Comparison of ENCODE assay signal across 7 mouse cellular contexts in genomic region chr6:71298751-71299150, GRCm38 (mm10). TPM values are rescaled to one million over a fixed set of nuclear protein-coding genes. Genes with fewer than 3 reads are reported as not detected.
DNase-seq lines count a peak whose midpoint lies in the region; TF ChIP-seq lines count a peak whose summit lies in the region.

No protein-coding gene starts in this region.

- no peak overlapping the region for H3K4me3 ChIP-seq in layer of hippocampus, adult 2 months
- H3K4me3 ChIP-seq in bone marrow macrophage, adult 2 months (ENCODE audit: insufficient read depth, low read length) = no peak overlapping the region

- TF ChIP-seq POLR2A in bone marrow macrophage, adult 2 months (IDR thresholded peaks at IDR 0.05; ENCODE audit: borderline replicate concordance, low read depth, low read length) = no peak

- peak; percentile 73 for TF ChIP-seq CTCF in layer of hippocampus, adult 2 months (conservative IDR thresholded peaks at IDR 0.05)
- peak; percentile 53 for TF ChIP-seq CTCF in bone marrow macrophage, adult 2 months (IDR thresholded peaks at IDR 0.05; ENCODE audit: low read depth, low read length)

- no peak for DNase-seq in layer of hippocampus, adult 2 months (ENCODE audit: low spot score in 2 of 2)
- DNase-seq in layer of hippocampus, postnatal 14 days (ENCODE audit: low spot score in 2 of 2) = no peak
- peak; percentile 60 for DNase-seq in ES-CJ7 (ENCODE audit: low read depth, low spot score)
- peak; percentile 68 for DNase-seq in induced T-regulatory cell, adult 2 months (ENCODE audit: low read depth)
- peak; percentile 59 for DNase-seq in testis, postnatal 10 days (ENCODE audit: low spot score)
- no peak for DNase-seq in heart, adult 9 months (ENCODE audit: low spot score in 2 of 2)

- H3K27ac ChIP-seq in layer of hippocampus, adult 2 months = no peak overlapping the region
- H3K27ac ChIP-seq in bone marrow macrophage, adult 2 months (ENCODE audit: insufficient read depth, low read depth, low read length) = no peak overlapping the region

- H3K4me1 ChIP-seq in bone marrow macrophage, adult 2 months (ENCODE audit: control insufficient read depth, insufficient read depth, low read length) = no peaks in the 10 kb centered on the region

RNA-seq across cellular contexts. Expression of gene Smyd1, which starts 23.3 kb away (rescaled TPM):
- 1 to 10 TPM in 1 of 2 experiments, under 1 TPM in 1; 0.59 to 1.3 TPM for total RNA-seq in layer of hippocampus, adult 2 months (2021)
- 1 to 10 TPM; 1.4 to 4.0 TPM for total RNA-seq in layer of hippocampus, postnatal 14 days (2021)
- not detected in 2 replicates for polyA plus RNA-seq in bone marrow macrophage, adult 2 months (2012; ENCODE audit: insufficient read depth, insufficient read length, missing spikeins)

RNA-seq across cellular contexts. Expression of gene Cd8b1, which starts 23.8 kb away (rescaled TPM):
- not detected for total RNA-seq in layer of hippocampus, adult 2 months (2021)
- total RNA-seq in layer of hippocampus, postnatal 14 days (2021) = not detected
- polyA plus RNA-seq in bone marrow macrophage, adult 2 months (2012; ENCODE audit: insufficient read depth, insufficient read length, missing spikeins) = not detected in 2 replicates

RNA-seq across cellular contexts. Expression of gene Krcc1, which starts 27.3 kb away (rescaled TPM):
- total RNA-seq in layer of hippocampus, adult 2 months (2021) = 10 to 100 TPM; 15.6 to 17.4 TPM
- total RNA-seq in layer of hippocampus, postnatal 14 days (2021) = 10 to 100 TPM; 14.8 to 16.6 TPM
- 112 and 123 TPM in 2 replicates for polyA plus RNA-seq in bone marrow macrophage, adult 2 months (2012; ENCODE audit: insufficient read depth, insufficient read length, missing spikeins)

Comparison
In these comparisons a context has a peak if more than half of its experiments do, and no peak if none do; other contexts are left out.
1. DNase-seq: peak in ES-CJ7 (single experiment), induced T-regulatory cell, adult 2 months (single experiment) and testis, postnatal 10 days (single experiment); none in layer of hippocampus, adult 2 months (0 of 2), layer of hippocampus, postnatal 14 days (0 of 2) and heart, adult 9 months (0 of 2).